Mouse (Mus musculus) embryonic facial prominence, embryonic 14.5 days (tissue): ENCODE measurements at regions not wholly inside any gene's neighbourhood (a gene's known extent, or its start where the extent isn't known, plus 50 kb on each side); places are given as distances from the start of the nearest gene placed in this dataset.

Source experiments
- ATAC-seq: fragments of 200-750 bp; cut with Nextera tagmentation; 2 replicates; pipeline ENCODE4 v1.8.0; 2017; ENCODE audit warnings: low read depth, moderate number of reproducible peaks, moderate TSS enrichment
- DNase-seq: peaks from one replicate; pipeline ENCODE4 v3.0.0-alpha.2; 2015; ENCODE audit warnings: low spot score
- H3K27ac ChIP-seq: fragments of 300-500 bp; sonication (generic); replicated peaks from 2 replicates; pipeline ENCODE4 v1.5.1; 2014; ENCODE audit warnings: low read depth, mild to moderate bottlenecking, low read length, moderate library complexity
- H3K27me3 ChIP-seq: fragments of 300-500 bp; sonication (generic); replicated peaks from 2 replicates; pipeline ENCODE4 v1.6.1; 2014; ENCODE audit warnings: low read length; ENCODE audit not compliant: control insufficient read depth, insufficient read depth
- H3K36me3 ChIP-seq: fragments of 300-500 bp; sonication (generic); 2 replicates; pipeline ENCODE4 v1.6.1; 2014; ENCODE audit warnings: low read length, mixed read lengths; ENCODE audit not compliant: control insufficient read depth, insufficient read depth
- H3K4me1 ChIP-seq: fragments of 300-500 bp; sonication (generic); 2 replicates; pipeline ENCODE4 v1.6.1; 2014; ENCODE audit warnings: antibody characterized with exemption, low read length; ENCODE audit not compliant: control insufficient read depth, insufficient read depth
- H3K4me2 ChIP-seq: fragments of 300-500 bp; sonication (generic); 2 replicates; pipeline ENCODE4 v1.6.1; 2014; ENCODE audit warnings: low read depth, mild to moderate bottlenecking, low read length, moderate library complexity, mixed read lengths
- H3K4me3 ChIP-seq: fragments of 300-500 bp; sonication (generic); 2 replicates; pipeline ENCODE4 v1.5.1; 2014; ENCODE audit warnings: low read depth, mild to moderate bottlenecking, low read length
- H3K9ac ChIP-seq: fragments of 300-500 bp; sonication (generic); 2 replicates; pipeline ENCODE4 v1.6.1; 2014; ENCODE audit warnings: low read depth, mild to moderate bottlenecking, low read length, moderate library complexity, mixed read lengths
- H3K9me3 ChIP-seq: fragments of 300-500 bp; sonication (generic); 2 replicates; pipeline ENCODE4 v1.6.1; 2016; ENCODE audit warnings: low read length; ENCODE audit not compliant: control insufficient read depth
- WGBS: fragments of 180-500 bp; shearing (Covaris S2); extraction: QIAGEN DNeasy Blood & Tissue Kit; methylation state at CpG from one replicate; pipeline ENCODE4 v1.1.7; 2014; 5-methylcytosine and 5-hydroxymethylcytosine counted together

DNA sequence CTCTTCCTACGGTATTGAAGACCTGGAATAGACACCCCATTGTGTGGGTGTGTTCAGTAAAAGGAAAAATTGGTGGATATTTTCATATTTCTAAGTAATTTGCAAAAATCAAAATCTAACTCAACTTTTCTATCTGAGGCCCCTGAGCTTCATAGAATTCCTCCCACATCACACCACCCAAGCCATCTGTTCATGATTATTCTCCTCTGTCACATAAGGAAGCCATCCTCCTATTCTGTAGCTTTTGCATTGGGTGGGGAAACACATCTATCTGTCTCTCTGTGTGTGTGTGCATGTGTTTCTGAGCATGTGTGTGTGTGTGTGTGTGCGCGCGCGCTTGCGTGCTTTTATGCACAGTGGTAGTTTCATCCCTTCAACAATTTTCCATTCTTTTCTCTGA lies 954.0 kb downstream of the A830018L16Rik start:
- Histone ChIP-seq H3K4me2 (no peak overlapping the region), H3K27ac (no peak overlapping the region), H3K36me3 (no peaks in the 10 kb centered on the region), H3K9ac (no peak overlapping the region), H3K4me1 (no peaks in the 10 kb centered on the region), H3K4me3 (no peak overlapping the region), H3K27me3 (no peaks in the 10 kb centered on the region), H3K9me3 (peaks cover 10% of the 10 kb centered on the region; the same call in 1 of the 2 replicates)
- 73% methylated on average over 6 of the region's 6 CpGs for WGBS
- ATAC-seq (no peak), DNase-seq (peak; percentile 40)

DNA sequence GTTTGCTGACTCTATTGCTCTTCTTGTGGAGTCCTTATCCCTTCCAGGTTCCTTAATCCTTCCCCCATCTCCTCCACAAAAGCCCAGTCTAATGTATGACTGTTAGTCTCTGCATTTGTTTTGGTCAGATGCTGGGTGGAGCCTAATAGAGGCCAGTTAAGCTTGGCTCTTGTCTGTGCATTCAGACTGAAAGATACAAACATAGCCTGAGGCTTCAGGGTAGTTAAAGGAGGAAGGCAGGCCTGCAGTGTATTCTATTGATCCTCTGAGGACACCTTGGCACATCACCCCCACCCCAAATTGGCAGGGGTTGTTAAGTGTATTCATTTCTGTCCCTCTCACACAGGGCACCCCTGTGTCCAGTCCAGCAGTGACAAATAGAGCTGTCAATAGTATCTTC lies 959.1 kb downstream of the A830018L16Rik start:
- Histone ChIP-seq H3K27ac (no peak overlapping the region), H3K36me3 (no peaks in the 10 kb centered on the region), H3K9ac (no peak overlapping the region), H3K4me3 (no peak overlapping the region), H3K4me1 (no peaks in the 10 kb centered on the region), H3K9me3 (peaks cover 10% of the 10 kb centered on the region; the same call in 1 of the 2 replicates), H3K4me2 (no peak overlapping the region), H3K27me3 (no peaks in the 10 kb centered on the region)
- ATAC-seq (no peak), DNase-seq (no peak)

DNA sequence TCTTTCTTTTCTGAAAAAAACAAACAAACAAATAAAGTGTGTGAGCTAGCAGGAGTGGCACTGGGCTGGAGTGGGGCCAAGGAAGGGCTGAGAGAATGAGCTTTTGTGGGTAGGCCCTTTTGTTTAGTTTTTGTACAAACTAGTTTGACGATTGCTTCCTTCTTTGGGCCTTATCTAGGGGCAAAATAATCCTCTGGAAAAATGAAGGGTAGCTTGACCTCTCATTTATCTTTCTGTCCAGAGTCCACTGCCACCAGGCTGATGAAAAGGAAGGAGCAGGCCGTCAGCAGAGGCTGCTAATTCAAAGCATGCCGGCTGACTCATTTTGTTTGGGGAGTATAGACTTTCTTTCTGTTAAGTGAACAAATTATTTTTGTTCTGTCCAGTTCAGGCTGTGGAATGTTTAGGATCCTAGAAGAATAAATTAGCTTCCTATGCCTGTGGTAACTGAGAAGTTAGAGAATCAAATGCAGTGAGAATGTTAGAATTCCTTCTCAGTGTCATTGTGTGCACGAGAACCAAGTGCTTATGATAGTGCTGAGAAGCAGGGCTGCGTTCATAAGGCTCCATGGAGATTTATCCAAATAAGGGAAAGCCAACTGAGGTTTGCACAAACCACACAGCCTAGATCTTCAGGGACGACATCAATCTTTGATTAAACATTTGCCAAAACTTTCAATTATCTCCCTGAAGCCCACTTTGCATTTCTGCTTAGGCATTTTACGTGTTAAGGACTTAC lies 984.4 kb downstream of the A830018L16Rik start:
- Histone ChIP-seq H3K27me3 (no peaks in the 10 kb centered on the region), H3K27ac (peak overlapping the region; percentile 73), H3K36me3 (no peaks in the 10 kb centered on the region), H3K4me3 (no peak overlapping the region), H3K9me3 (no peaks in the 10 kb centered on the region), H3K4me1 (peaks cover 8% of the 10 kb centered on the region), H3K9ac (no peak overlapping the region), H3K4me2 (no peak overlapping the region)
- no peak; the same call in 1 of the 2 replicates for ATAC-seq
- peak; percentile 47 for DNase-seq
- 16% methylated on average over 7 of the region's 7 CpGs for WGBS

DNA sequence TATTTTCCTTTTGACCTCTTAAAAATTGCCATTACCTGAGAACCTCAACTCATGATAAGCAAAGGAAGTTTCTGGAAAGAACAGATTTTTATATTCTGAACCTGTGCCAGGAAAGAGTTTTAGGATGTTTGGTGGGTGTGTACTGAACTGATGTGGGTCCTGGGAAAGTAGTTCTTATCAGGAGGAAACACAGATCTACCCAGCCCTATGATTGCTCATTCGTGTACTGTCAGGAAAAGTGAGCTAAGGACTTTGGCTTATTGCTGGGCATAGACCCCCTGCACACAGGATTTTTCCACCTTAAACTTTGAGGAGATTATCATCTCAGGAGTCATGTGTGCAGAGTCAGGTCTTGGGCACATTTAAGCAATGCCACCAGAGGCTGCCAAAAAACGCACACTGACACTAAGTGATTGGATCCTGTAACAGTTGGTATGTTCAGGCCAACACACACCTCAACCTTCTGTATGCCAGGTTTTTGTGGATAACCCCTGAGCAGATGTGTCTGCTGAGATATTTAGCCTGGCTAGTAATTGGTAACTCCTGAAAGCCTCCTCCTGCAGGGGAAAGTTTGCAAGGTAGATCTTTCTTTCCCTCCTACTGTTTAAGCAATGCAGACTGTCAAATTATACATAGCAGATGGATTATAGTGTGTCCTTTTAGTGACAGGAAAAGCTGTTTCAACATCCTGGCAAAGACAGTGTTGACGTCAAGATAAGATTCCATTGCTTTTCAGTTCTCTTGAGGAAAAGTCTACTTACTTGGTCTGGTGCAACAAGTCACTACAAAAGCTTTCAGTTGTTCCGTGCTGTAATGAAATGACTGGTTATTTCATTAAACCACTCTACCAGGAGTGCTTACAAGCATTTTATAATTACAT lies 991.7 kb downstream of the A830018L16Rik start:
- Histone ChIP-seq H3K36me3 (no peaks in the 10 kb centered on the region), H3K9ac (no peak overlapping the region), H3K9me3 (no peaks in the 10 kb centered on the region), H3K4me3 (no peak overlapping the region), H3K4me2 (no peak overlapping the region), H3K4me1 (0 out of 2 replicates have a peak, but pooled peaks cover 4% of the 10 kb centered on the region), H3K27ac (no peak overlapping the region), H3K27me3 (no peaks in the 10 kb centered on the region)
- ATAC-seq (no peak), DNase-seq (peak; percentile 31)
- 67% methylated on average over 4 of the region's 4 CpGs for WGBS

DNA sequence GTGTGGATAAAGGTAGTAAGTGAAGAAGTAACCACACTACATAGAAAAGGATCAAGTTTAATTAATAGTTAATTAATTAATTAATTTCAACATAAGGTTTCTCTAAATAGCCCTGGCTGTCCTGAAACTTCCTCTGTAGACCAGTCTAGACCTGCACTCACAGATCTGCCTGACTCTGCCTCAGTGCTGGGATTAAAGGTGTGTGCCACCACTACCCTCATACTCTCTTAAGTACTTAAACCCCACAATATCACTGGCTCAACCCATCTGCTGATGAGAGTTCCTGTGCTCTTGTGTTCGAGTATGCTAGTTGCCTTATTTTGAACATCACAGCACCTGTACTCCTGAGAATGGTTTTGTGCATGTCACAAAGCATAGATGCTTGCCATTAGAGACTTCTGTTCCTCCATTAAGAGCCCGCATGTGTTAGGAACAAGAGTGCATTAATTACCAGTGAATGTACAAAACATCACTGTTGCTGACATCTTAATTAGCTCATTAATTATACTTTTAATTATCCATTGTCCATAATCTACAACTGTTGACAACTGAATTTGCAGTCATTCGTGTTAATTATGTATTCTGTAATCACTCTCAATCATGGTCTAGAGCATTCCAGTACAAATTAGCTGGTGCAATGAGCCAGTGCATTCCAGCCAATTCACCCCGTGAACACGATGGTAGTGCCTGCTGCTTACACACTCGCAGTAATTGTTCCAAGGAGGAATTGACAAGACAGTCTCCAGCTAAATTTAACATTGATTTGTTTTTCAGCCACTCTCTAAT lies 996.0 kb downstream of the A830018L16Rik start:
- Histone ChIP-seq H3K36me3 (no peaks in the 10 kb centered on the region), H3K4me2 (no peak overlapping the region), H3K27me3 (no peaks in the 10 kb centered on the region), H3K9me3 (no peaks in the 10 kb centered on the region), H3K27ac (no peak overlapping the region), H3K9ac (no peak overlapping the region), H3K4me1 (no peaks in the 10 kb centered on the region), H3K4me3 (no peak overlapping the region)
- WGBS = 60% methylated on average over 6 of the region's 6 CpGs
- no peak for ATAC-seq
- no peak for DNase-seq

DNA sequence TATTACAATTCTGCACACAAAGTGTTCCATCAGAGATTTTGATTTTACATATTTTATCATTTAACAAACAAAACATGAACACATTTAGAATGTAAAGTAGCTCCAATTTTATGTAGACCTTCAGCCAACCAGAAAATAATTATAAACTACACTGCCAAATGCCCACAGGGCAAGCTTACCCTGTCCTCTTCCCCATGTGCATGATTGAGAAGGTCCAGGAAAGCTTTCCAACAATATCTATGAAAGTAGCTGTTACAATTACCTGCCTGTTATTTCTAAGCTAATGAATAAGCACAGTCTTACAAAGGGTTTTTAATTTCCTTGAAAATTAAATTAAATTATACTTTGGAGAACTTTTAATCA lies 996.6 kb downstream of the A830018L16Rik start:
- Histone ChIP-seq H3K9me3 (no peaks in the 10 kb centered on the region), H3K36me3 (no peaks in the 10 kb centered on the region), H3K9ac (no peak overlapping the region), H3K4me3 (no peak overlapping the region), H3K4me1 (no peaks in the 10 kb centered on the region), H3K27ac (no peak overlapping the region), H3K4me2 (no peak overlapping the region), H3K27me3 (no peaks in the 10 kb centered on the region)
- ATAC-seq (no peak), DNase-seq (no peak)

DNA sequence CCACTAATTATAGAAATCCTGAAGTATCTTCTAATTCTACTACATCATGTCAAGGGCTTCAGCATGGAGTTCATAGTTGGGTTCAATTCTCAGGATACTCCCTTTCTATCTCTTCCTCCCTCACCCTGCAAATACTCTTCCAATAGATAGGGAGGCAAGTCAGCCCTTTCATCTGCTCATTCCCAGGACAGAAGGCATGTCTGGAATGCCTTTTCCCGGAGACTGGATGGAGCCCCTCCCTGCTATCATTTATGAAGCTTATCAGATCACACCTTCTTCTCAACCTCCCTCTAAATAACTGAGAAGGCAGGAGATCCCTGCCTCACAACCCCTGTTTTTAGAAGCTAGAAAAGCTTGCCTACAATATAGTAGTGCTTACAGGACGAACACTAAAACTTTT lies 1010.6 kb downstream of the A830018L16Rik start:
- H3K9me3 ChIP-seq = no peaks in the 10 kb centered on the region
- DNase-seq = no peak
- WGBS = 58% methylated on average over 2 of the region's 2 CpGs
- no peaks in the 10 kb centered on the region for H3K36me3 ChIP-seq
- no peak overlapping the region for H3K4me3 ChIP-seq
- H3K27ac ChIP-seq = no peak overlapping the region
- H3K9ac ChIP-seq = no peak overlapping the region
- H3K27me3 ChIP-seq = no peaks in the 10 kb centered on the region
- no peak for ATAC-seq
- no peak overlapping the region for H3K4me2 ChIP-seq
- no peaks in the 10 kb centered on the region for H3K4me1 ChIP-seq

DNA sequence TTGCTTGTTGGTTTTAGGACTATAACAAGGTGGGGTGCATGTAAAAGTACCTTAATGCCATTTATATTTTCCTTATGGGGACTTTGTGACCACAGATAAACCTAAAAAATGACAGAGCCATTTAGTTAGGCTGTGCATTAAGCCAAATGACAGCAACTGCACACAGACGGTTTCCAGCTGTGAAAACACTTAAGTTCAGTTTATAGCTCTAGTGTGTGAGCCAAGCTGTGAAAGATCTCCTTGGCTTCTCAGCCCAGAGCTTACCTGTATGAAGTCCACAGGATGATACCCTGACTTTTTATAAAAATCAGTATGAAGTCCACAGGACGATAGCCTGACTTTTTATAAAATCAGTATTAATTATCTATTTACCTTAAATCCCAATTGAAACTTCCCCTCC lies 1024.0 kb downstream of the A830018L16Rik start:
- H3K9ac ChIP-seq = no peak overlapping the region
- ATAC-seq (no peak), DNase-seq (no peak)
- H3K4me1 ChIP-seq = no peaks in the 10 kb centered on the region
- no peaks in the 10 kb centered on the region for H3K9me3 ChIP-seq
- no peak overlapping the region for H3K27ac ChIP-seq
- 43% methylated on average over 2 of the region's 2 CpGs for WGBS
- no peaks in the 10 kb centered on the region for H3K36me3 ChIP-seq
- H3K27me3 ChIP-seq = no peaks in the 10 kb centered on the region
- no peak overlapping the region for H3K4me2 ChIP-seq
- no peak overlapping the region for H3K4me3 ChIP-seq
